Mouse (Mus musculus) cerebellum, adult 2 months (tissue): ENCODE measurements around the gene Wars2.

Experiments used
- CTCF ChIP-seq: fragments of 200-500 bp; IDR thresholded peaks from 2 replicates; pipeline ENCODE4 v1.5.1; 2011; ENCODE audit warnings: low read depth, mild to moderate bottlenecking, control low read depth, low read length, moderate library complexity, borderline replicate concordance; ENCODE audit not compliant: insufficient read depth
- POLR2A ChIP-seq: fragments of 200-500 bp; IDR thresholded peaks from 2 replicates; pipeline ENCODE4 v1.6.1; 2011; ENCODE audit warnings: low read length, control low read depth, borderline replicate concordance; ENCODE audit not compliant: insufficient read depth

DNA sequence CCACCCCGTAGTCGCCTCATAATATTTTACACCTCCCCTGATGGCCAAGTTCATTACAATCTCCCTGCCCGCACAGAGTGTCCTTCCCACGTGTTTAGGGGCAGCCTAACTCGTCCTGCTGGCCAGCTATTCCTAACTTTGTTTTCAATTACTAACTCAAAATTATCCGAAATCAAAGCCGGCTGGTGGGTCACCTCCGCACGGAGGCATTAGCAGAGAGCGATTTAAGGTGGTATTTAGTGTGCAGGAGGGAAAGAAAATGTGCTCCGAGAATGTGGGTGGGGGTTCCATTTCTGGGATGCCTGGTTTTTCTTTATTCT is 108.6 kb downstream of the Wars2 start:
- no peak for TF ChIP-seq CTCF
- no peak for TF ChIP-seq POLR2A
